Mouse (Mus musculus) neural tube, embryonic 14.5 days (tissue): ENCODE data around the gene Dcaf5. TPM values are rescaled to one million over a fixed set of nuclear protein-coding genes. Genes with fewer than 3 reads are reported as not detected.
A peak's percentile ranks its signal among the peaks of the same experiment; 100 is the strongest.

ENCODE experiments used
- ATAC-seq: fragments of 200-750 bp; cut with Nextera tagmentation; 2 replicates; pipeline ENCODE4 v1.8.0; 2017; ENCODE audit warnings: low read depth, mild to moderate bottlenecking, moderate TSS enrichment, moderate library complexity
- H3K27ac ChIP-seq: fragments of 300-500 bp; sonication (generic); 2 replicates; pipeline ENCODE4 v1.5.1; 2014; ENCODE audit warnings: low read depth, mild to moderate bottlenecking, control low read depth, low read length, moderate library complexity, mixed read lengths
- H3K27me3 ChIP-seq: fragments of 300-500 bp; sonication (generic); 2 replicates; pipeline ENCODE4 v1.6.1; 2014; ENCODE audit warnings: low read length; ENCODE audit not compliant: control insufficient read depth, insufficient read depth
- H3K36me3 ChIP-seq: fragments of 300-500 bp; sonication (generic); 2 replicates; pipeline ENCODE4 v1.6.1; 2014; ENCODE audit warnings: low read length, mixed read lengths; ENCODE audit not compliant: control insufficient read depth, insufficient read depth
- H3K4me1 ChIP-seq: fragments of 300-500 bp; sonication (generic); 2 replicates; pipeline ENCODE4 v1.6.1; 2014; ENCODE audit warnings: low read length; ENCODE audit not compliant: control insufficient read depth, insufficient read depth
- H3K4me2 ChIP-seq: fragments of 300-500 bp; sonication (generic); 2 replicates; pipeline ENCODE4 v1.6.1; 2014; ENCODE audit warnings: mild to moderate bottlenecking, low read depth, low read length, control low read depth
- H3K4me3 ChIP-seq: fragments of 300-500 bp; sonication (generic); 2 replicates; pipeline ENCODE4 v1.5.1; 2014; ENCODE audit warnings: low read depth, low read length, control low read depth, mixed read lengths
- H3K9ac ChIP-seq: fragments of 300-500 bp; sonication (generic); replicated peaks from 2 replicates; pipeline ENCODE4 v1.6.1; 2014; ENCODE audit warnings: low read depth, mild to moderate bottlenecking, control low read depth, low read length, mixed read lengths
- H3K9me3 ChIP-seq: fragments of 300-500 bp; sonication (generic); 2 replicates; pipeline ENCODE4 v1.6.1; 2016; ENCODE audit warnings: low read length; ENCODE audit not compliant: control insufficient read depth
- WGBS: fragments of 180-500 bp; shearing (Covaris S2); extraction: QIAGEN DNeasy Blood & Tissue Kit; methylation state at CpG from one replicate; pipeline ENCODE4 v1.1.7; 2014; 5-methylcytosine and 5-hydroxymethylcytosine counted together
- polyA plus RNA-seq: library from polyadenylated mRNA; unstranded; fragments of >200 nt; fragmentation: Nextera tagmentation; extraction: Ambion mirVana; gene quantifications from 2 replicates; pipeline ENCODE4 v1.2.1, GENCODE M21; 2014

Gene Dcaf5
- polyA plus RNA-seq, 1 experiment from 2014 or later: 25.3 TPM

- 0 out of 2 replicates have a peak, but pooled peaks cover 7% of the 10 kb centered on the region for H3K4me1 ChIP-seq
- ATAC-seq: no peak
- H3K27me3 ChIP-seq: no peaks in the 10 kb centered on the region
- no peak overlapping the region for H3K4me2 ChIP-seq
- no peaks in the 10 kb centered on the region for H3K9me3 ChIP-seq
- peaks cover 11% of the 10 kb centered on the region for H3K36me3 ChIP-seq
- 94% methylated on average over 4 of the region's 4 CpGs for WGBS
- no peak overlapping the region for H3K27ac ChIP-seq
- H3K4me3 ChIP-seq: no peak overlapping the region
- no peak overlapping the region for H3K9ac ChIP-seq
Measured at GRCm38 (mm10) chr12:80375721-80376120, 60.7 kb downstream of the Dcaf5 start.

- no peak overlapping the region for H3K4me2 ChIP-seq
- H3K4me3 ChIP-seq: no peak overlapping the region
- WGBS: 90% methylated on average over 2 of the region's 2 CpGs
- H3K9ac ChIP-seq: no peak overlapping the region
- no peak for ATAC-seq
- 0 out of 2 replicates have a peak, but pooled peaks cover 4% of the 10 kb centered on the region for H3K4me1 ChIP-seq
- H3K27me3 ChIP-seq: no peaks in the 10 kb centered on the region
- no peaks in the 10 kb centered on the region for H3K9me3 ChIP-seq
- peaks cover 11% of the 10 kb centered on the region for H3K36me3 ChIP-seq
- no peak overlapping the region for H3K27ac ChIP-seq
Measured at GRCm38 (mm10) chr12:80374736-80375135, 61.7 kb downstream of the Dcaf5 start.

- no peaks in the 10 kb centered on the region for H3K9me3 ChIP-seq
- H3K27me3 ChIP-seq: no peaks in the 10 kb centered on the region
- H3K4me3 ChIP-seq: no peak overlapping the region
- H3K4me1 ChIP-seq: no peaks in the 10 kb centered on the region
- WGBS: 91% methylated on average over 8 of the region's 8 CpGs
- no peak overlapping the region for H3K4me2 ChIP-seq
- H3K36me3 ChIP-seq: peaks cover 11% of the 10 kb centered on the region
- no peak overlapping the region for H3K27ac ChIP-seq
- ATAC-seq: no peak
- H3K9ac ChIP-seq: no peak overlapping the region
Measured at GRCm38 (mm10) chr12:80372946-80373345, 63.5 kb downstream of the Dcaf5 start.

GRCm38 (mm10) chr12:80367227-80367626 is 69.2 kb downstream of the Dcaf5 start:
- H3K27ac ChIP-seq: no peak overlapping the region
- no peak for ATAC-seq
- WGBS: 80% methylated on average over 4 of the region's 4 CpGs
- H3K9me3 ChIP-seq: no peaks in the 10 kb centered on the region
- no peak overlapping the region for H3K9ac ChIP-seq
- no peak overlapping the region for H3K4me2 ChIP-seq
- H3K4me3 ChIP-seq: no peak overlapping the region
- H3K27me3 ChIP-seq: no peaks in the 10 kb centered on the region
- H3K36me3 ChIP-seq: peaks cover 7% of the 10 kb centered on the region
- H3K4me1 ChIP-seq: peaks cover 11% of the 10 kb centered on the region; the same call in 1 of the 2 replicates

- peak; percentile 61; the same call in 1 of the 2 replicates for ATAC-seq
- no peak overlapping the region; the same call in 1 of the 2 replicates for H3K27ac ChIP-seq
- 41% methylated on average over 3 of the region's 3 CpGs for WGBS
Measured at GRCm38 (mm10) chr12:80366004-80366480, 70.4 kb downstream of the Dcaf5 start.

GRCm38 (mm10) chr12:80365345-80365744 is 71.1 kb downstream of the Dcaf5 start:
- Histone ChIP-seq H3K4me2 (no peak overlapping the region), H3K4me1 (peaks cover 11% of the 10 kb centered on the region; the same call in 1 of the 2 replicates), H3K27me3 (no peaks in the 10 kb centered on the region), H3K36me3 (peaks cover 7% of the 10 kb centered on the region), H3K9me3 (no peaks in the 10 kb centered on the region), H3K9ac (no peak overlapping the region), H3K27ac (peak overlapping the region; percentile 24; the same call in 1 of the 2 replicates), H3K4me3 (no peak overlapping the region)
- WGBS: 93% methylated on average over 3 of the region's 3 CpGs
- ATAC-seq: no peak

More at GRCm38 (mm10) chr12:80366004-80366480, 70.4 kb downstream of the Dcaf5 start:
- H3K27me3 ChIP-seq: no peaks in the 10 kb centered on the region
- no peak overlapping the region for H3K4me3 ChIP-seq
- no peak overlapping the region for H3K4me2 ChIP-seq
- H3K36me3 ChIP-seq: peaks cover 7% of the 10 kb centered on the region
- H3K4me1 ChIP-seq: peaks cover 11% of the 10 kb centered on the region; the same call in 1 of the 2 replicates
- no peaks in the 10 kb centered on the region for H3K9me3 ChIP-seq
- no peak overlapping the region for H3K9ac ChIP-seq

- Histone ChIP-seq H3K36me3 (peaks cover 7% of the 10 kb centered on the region), H3K27ac (no peak overlapping the region), H3K27me3 (no peaks in the 10 kb centered on the region), H3K4me3 (no peak overlapping the region), H3K4me1 (peaks cover 11% of the 10 kb centered on the region; the same call in 1 of the 2 replicates), H3K4me2 (no peak overlapping the region), H3K9ac (no peak overlapping the region), H3K9me3 (no peaks in the 10 kb centered on the region)
- 86% methylated on average over 1 of the region's 1 CpGs for WGBS
- ATAC-seq: no peak
Measured at GRCm38 (mm10) chr12:80361655-80362054, 74.7 kb downstream of the Dcaf5 start.

- Histone ChIP-seq H3K27ac (no peak overlapping the region), H3K9me3 (no peaks in the 10 kb centered on the region), H3K36me3 (peaks cover 7% of the 10 kb centered on the region), H3K4me1 (peaks cover 2% of the 10 kb centered on the region; the same call in 1 of the 2 replicates), H3K27me3 (no peaks in the 10 kb centered on the region), H3K4me3 (no peak overlapping the region), H3K9ac (no peak overlapping the region), H3K4me2 (no peak overlapping the region)
- no peak for ATAC-seq
- 73% methylated on average over 5 of the region's 5 CpGs for WGBS
Measured at GRCm38 (mm10) chr12:80360321-80360720, 76.1 kb downstream of the Dcaf5 start.

- Histone ChIP-seq H3K9me3 (no peaks in the 10 kb centered on the region), H3K27me3 (no peaks in the 10 kb centered on the region), H3K9ac (no peak overlapping the region), H3K36me3 (peaks cover 2% of the 10 kb centered on the region), H3K4me3 (no peak overlapping the region), H3K27ac (peak overlapping the region; percentile 39), H3K4me2 (no peak overlapping the region), H3K4me1 (no peaks in the 10 kb centered on the region)
- WGBS: 47% methylated on average over 6 of the region's 6 CpGs
- ATAC-seq: peak; percentile 54; the same call in 1 of the 2 replicates
Measured at GRCm38 (mm10) chr12:80344777-80345231, 91.6 kb downstream of the Dcaf5 start.
